Mouse (Mus musculus) lung, adult 2 months (tissue): ENCODE results near the gene Mmp2.

Experiments used
- CTCF ChIP-seq: fragments of 200-500 bp; IDR thresholded peaks from 2 replicates; pipeline ENCODE4 v1.5.1; 2011; ENCODE audit warnings: mild to moderate bottlenecking, low read length, control low read depth; ENCODE audit not compliant: insufficient read depth
- POLR2A ChIP-seq: fragments of 200-500 bp; IDR thresholded peaks from 2 replicates; pipeline ENCODE4 v1.6.1; 2011; ENCODE audit warnings: low read depth, mild to moderate bottlenecking, control low read depth, low read length, borderline replicate concordance; ENCODE audit errors: extremely low read depth

DNA sequence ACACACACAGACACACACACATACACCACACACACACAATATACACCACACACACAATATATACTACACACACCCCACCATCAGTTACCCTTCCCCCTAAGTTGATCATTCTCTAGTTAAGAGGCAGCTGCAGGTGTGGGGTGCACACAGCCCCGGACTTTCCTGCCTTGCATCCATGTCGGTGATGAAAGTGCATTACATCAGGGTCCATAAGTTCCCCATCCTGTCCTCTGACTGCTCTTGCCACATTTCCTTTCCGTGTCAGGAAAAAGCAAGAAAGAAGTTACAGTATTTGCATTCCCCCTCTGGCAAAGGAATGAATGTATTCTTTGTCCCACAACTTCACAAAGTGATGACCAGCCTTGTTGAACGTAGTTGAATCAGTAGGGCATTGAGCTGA, 54.2 kb downstream of the Mmp2 start:
- TF ChIP-seq CTCF, result no peak
- TF ChIP-seq POLR2A, result no peak
